Mouse (Mus musculus) liver, adult 2 months (tissue): ENCODE measurements around the gene Flnb.

Source experiments
- CTCF ChIP-seq: fragments of 200-500 bp; IDR thresholded peaks from 2 replicates; pipeline ENCODE4 v1.5.1; 2011; ENCODE audit warnings: low read depth, low read length, control low read depth
- POLR2A ChIP-seq: fragments of 200-500 bp; IDR thresholded peaks from 2 replicates; pipeline ENCODE4 v1.6.1; 2011; ENCODE audit warnings: low read length, control low read depth; ENCODE audit not compliant: insufficient read depth; ENCODE audit errors: extremely low read depth

- TF ChIP-seq CTCF (no peak), POLR2A (no peak)
Measured at GRCm38 (mm10) chr14:7821341-7821740, 3.6 kb downstream of the Flnb start.
